In genomic region chr11:83057863-83058262, GRCm38 (mm10) we compare ENCODE assay signal across 7 mouse cellular contexts. TPM values are rescaled to one million over a fixed set of nuclear protein-coding genes. Genes with fewer than 3 reads are reported as not detected.
DNase-seq lines count a peak whose midpoint lies in the region; ATAC-seq and TF ChIP-seq lines count a peak whose summit lies in the region.

No protein-coding gene starts in this region.

- H3K4me2 ChIP-seq in limb, embryonic 11.5 days (ENCODE audit: low read depth, severe bottlenecking): no peak overlapping the region

- intact Hi-C loops in left cerebral cortex, adult 2 months (cut with DNase I): no loop called here

- H3K36me3 ChIP-seq in G1E (replicated peaks): peaks cover 36% of the 10 kb centered on the region
- no peaks in the 10 kb centered on the region for H3K36me3 ChIP-seq in limb, embryonic 11.5 days (ENCODE audit: control insufficient read depth, insufficient read depth, low read length)

- no peak for TF ChIP-seq POLR2A in bone marrow, adult 2 months (IDR thresholded peaks at IDR 0.05; ENCODE audit: borderline replicate concordance, control insufficient read depth, low read depth, low read length)

- no peak overlapping the region for H3K27ac ChIP-seq in left cerebral cortex, adult 2 months
- no peak overlapping the region for H3K27ac ChIP-seq in bone marrow, adult 2 months (ENCODE audit: control insufficient read depth, insufficient read depth, low read depth, low read length, poor library complexity)
- H3K27ac ChIP-seq in limb, embryonic 11.5 days (replicated peaks; ENCODE audit: low read depth, low read length): no peak overlapping the region

- peak; percentile 57; the same call in 1 of the 2 replicates for ATAC-seq in G1E (ENCODE audit: extremely low read depth, insufficient number of reproducible peaks, low FRiP score, poor library complexity, severe bottlenecking)
- ATAC-seq in erythroblast, adult 5-6 weeks (replicated peaks; ENCODE audit: low FRiP score, poor library complexity, severe bottlenecking): peak; percentile 87
- ATAC-seq in limb, embryonic 11.5 days (ENCODE audit: insufficient number of reproducible peaks, low FRiP score, low TSS enrichment, low read depth): no peak

- no peak overlapping the region for H3K4me3 ChIP-seq in left cerebral cortex, adult 2 months
- H3K4me3 ChIP-seq in G1E (ENCODE audit: low read depth, low read length): no peak overlapping the region
- H3K4me3 ChIP-seq in bone marrow, adult 2 months (replicated peaks; ENCODE audit: control insufficient read depth, low read depth, low read length): no peak overlapping the region
- no peak overlapping the region for H3K4me3 ChIP-seq in limb, embryonic 11.5 days (ENCODE audit: low read depth, low read length)

- H3K27me3 ChIP-seq in G1E (ENCODE audit: insufficient read depth, low read length): no peaks in the 10 kb centered on the region
- H3K27me3 ChIP-seq in limb, embryonic 11.5 days (ENCODE audit: control insufficient read depth, insufficient read depth, low read length): no peaks in the 10 kb centered on the region

- DNase-seq in left cerebral cortex, adult 2 months (ENCODE audit: extremely low spot score in 1 of 2, low spot score in 2 of 2): peak in 1 of 2 experiments; percentile 41
- no peak for DNase-seq in left cerebral cortex, adult 8-10 months (ENCODE audit: low spot score in 2 of 2)
- no peak for DNase-seq in G1E (ENCODE audit: low spot score)
- peak; percentile 71 for DNase-seq in limb, embryonic 11.5 days (ENCODE audit: low spot score)
- DNase-seq in right cerebral cortex, adult 2 months (ENCODE audit: low spot score in 2 of 2): peak; percentile 50 to 54

- H3K9ac ChIP-seq in limb, embryonic 11.5 days (ENCODE audit: low read length): no peak overlapping the region

- no peaks in the 10 kb centered on the region for H3K9me3 ChIP-seq in G1E (replicated peaks)
- H3K9me3 ChIP-seq in limb, embryonic 11.5 days (ENCODE audit: control insufficient read depth, low read length): no peaks in the 10 kb centered on the region

- H3K4me1 ChIP-seq in G1E (ENCODE audit: insufficient read depth, low read depth, low read length): peaks cover 22% of the 10 kb centered on the region
- H3K4me1 ChIP-seq in bone marrow, adult 2 months (ENCODE audit: control insufficient read depth, insufficient read depth, low read length): peaks cover 2% of the 10 kb centered on the region
- H3K4me1 ChIP-seq in limb, embryonic 11.5 days (ENCODE audit: control insufficient read depth, insufficient read depth, low read length): no peaks in the 10 kb centered on the region

- peak; percentile 85 for TF ChIP-seq CTCF in left cerebral cortex, adult 2 months (IDR thresholded peaks at IDR 0.05)
- TF ChIP-seq CTCF in G1E (IDR thresholded peaks at IDR 0.05; ENCODE audit: low read depth, low read length): peak; percentile 45; the same call in 1 of the 2 replicates
- TF ChIP-seq CTCF in bone marrow, adult 2 months (IDR thresholded peaks at IDR 0.05; ENCODE audit: control insufficient read depth, insufficient read depth, low read length): peak; percentile 87

- 0% methylated on average over 5 of the region's 5 CpGs for WGBS in bone marrow, adult 2 months
- WGBS in limb, embryonic 11.5 days: 5% methylated on average over 5 of the region's 5 CpGs

RNA-seq across cellular contexts. Expression of gene Slfn2, which starts 7.0 kb away (rescaled TPM):
- total RNA-seq in left cerebral cortex, adult 2 months (2021): 1 to 10 TPM; 1.1 to 1.6 TPM
- 1 to 10 TPM; 1.1 to 1.7 (median 1.3) TPM for total RNA-seq in left cerebral cortex, adult 8-10 months (2022)
- total RNA-seq in G1E (2014; fragmentation: Nextera tagmentation) (2.3 and 3.8 TPM in 2 replicates), G1E (2017) (44.5 and 48.4 TPM in 2 replicates)
- polyA plus RNA-seq in G1E (2012): 0.72 and 0.96 TPM in 2 replicates
- polyA plus RNA-seq in bone marrow, adult 2 months (2011; ENCODE audit: insufficient read depth, insufficient read length, low replicate concordance, missing spikeins): 101 and 262 TPM in 2 replicates
- 36.9 and 58.1 TPM in 2 replicates for total RNA-seq in erythroblast, adult 5-6 weeks (2015; ENCODE audit: low replicate concordance)
- 71.9 and 73.6 TPM in 2 replicates for total RNA-seq in erythroblast, adult 5-6 weeks (2017; ENCODE audit: low replicate concordance)
- polyA plus RNA-seq in limb, embryonic 11.5 days (2014; fragmentation: Nextera tagmentation; extraction: Ambion mirVana): 0.85 and 1.1 TPM in 2 replicates

RNA-seq across cellular contexts. Expression of gene Slfn8, which starts 37.3 kb away (rescaled TPM):
- under 1 TPM; 0.26 to 0.61 TPM for total RNA-seq in left cerebral cortex, adult 2 months (2021)
- total RNA-seq in left cerebral cortex, adult 8-10 months (2022): 1 to 10 TPM in 2 of 4 experiments, under 1 TPM in 2; 0.74 to 2.0 (median 1.1) TPM
- 0.39 TPM in 1 of 2 replicates, not detected in the other for total RNA-seq in G1E (2014; fragmentation: Nextera tagmentation)
- 0.06 and 0.16 TPM in 2 replicates for total RNA-seq in G1E (2017)
- not detected in 2 replicates for polyA plus RNA-seq in G1E (2012)
- 6.5 and 13.7 TPM in 2 replicates for polyA plus RNA-seq in bone marrow, adult 2 months (2011; ENCODE audit: insufficient read depth, insufficient read length, low replicate concordance, missing spikeins)
- 3.7 and 9.0 TPM in 2 replicates for total RNA-seq in erythroblast, adult 5-6 weeks (2015; ENCODE audit: low replicate concordance)
- total RNA-seq in erythroblast, adult 5-6 weeks (2017; ENCODE audit: low replicate concordance): 2.7 and 5.4 TPM in 2 replicates
- polyA plus RNA-seq in limb, embryonic 11.5 days (2014; fragmentation: Nextera tagmentation; extraction: Ambion mirVana): 0.26 and 0.48 TPM in 2 replicates

RNA-seq across cellular contexts. Expression of gene Slfn1, which starts 58.8 kb away (rescaled TPM):
- total RNA-seq in left cerebral cortex, adult 2 months (2021): not detected
- total RNA-seq in left cerebral cortex, adult 8-10 months (2022): not detected
- total RNA-seq in G1E (2014; fragmentation: Nextera tagmentation) (not detected in 2 replicates), G1E (2017) (0.17 and 0.22 TPM in 2 replicates)
- polyA plus RNA-seq in G1E (2012): not detected in 2 replicates
- polyA plus RNA-seq in bone marrow, adult 2 months (2011; ENCODE audit: insufficient read depth, insufficient read length, low replicate concordance, missing spikeins): 12.4 and 57.6 TPM in 2 replicates
- 16.5 and 18.6 TPM in 2 replicates for total RNA-seq in erythroblast, adult 5-6 weeks (2015; ENCODE audit: low replicate concordance)
- total RNA-seq in erythroblast, adult 5-6 weeks (2017; ENCODE audit: low replicate concordance): 23.3 and 26.2 TPM in 2 replicates
- not detected in 2 replicates for polyA plus RNA-seq in limb, embryonic 11.5 days (2014; fragmentation: Nextera tagmentation; extraction: Ambion mirVana)

Comparison
In these comparisons a context has a peak if more than half of its experiments do, and no peak if none do; other contexts are left out.
1. DNase-seq: peak in limb, embryonic 11.5 days (single experiment) and right cerebral cortex, adult 2 months (2 of 2); none in left cerebral cortex, adult 8-10 months (0 of 2) and G1E (single experiment).
2. RNA of gene Slfn1, which starts 58.8 kb away (total RNA-seq): 16.5 to 26.2 TPM in erythroblast, adult 5-6 weeks; 0.17 to 0.22 TPM in G1E, not detected in left cerebral cortex, adult 2 months and not detected in left cerebral cortex, adult 8-10 months; every median in the first group is over 10 times any median in the second.
3. Peak in every context shown above with its lines, with median percentiles within 50 percentile points of each other: CTCF ChIP-seq.